Mouse (Mus musculus): ENCODE data around the gene Sp8.
A peak's percentile ranks its signal among the peaks of the same experiment; 100 is the strongest.

Sp8 gene

GRCm38 (mm10) chr12:118853331-118853730 is 7.2 kb downstream of the Sp8 start:
- H3K9me3 ChIP-seq (ENCODE audit: low read length), result no peaks in the 10 kb centered on the region
- TF ChIP-seq POU5F1 (IDR thresholded peaks at IDR 0.05; ENCODE audit: borderline replicate concordance, low read length), result no peak
- TF ChIP-seq NANOG (IDR thresholded peaks at IDR 0.05; ENCODE audit: borderline replicate concordance, low read length), result no peak
- no peak for TF ChIP-seq CTCF (conservative IDR thresholded peaks at IDR 0.05; ENCODE audit: low read length)
- H3K4me3 ChIP-seq (replicated peaks; ENCODE audit: low read length), result no peak overlapping the region
- H3K27me3 ChIP-seq (ENCODE audit: insufficient read depth, low read length), result peaks cover 55% of the 10 kb centered on the region
- no peaks in the 10 kb centered on the region for H3K36me3 ChIP-seq (ENCODE audit: insufficient read depth, low read length)
- H3K4me1 ChIP-seq (replicated peaks; ENCODE audit: low read depth, low read length), result peaks cover 42% of the 10 kb centered on the region

DNA sequence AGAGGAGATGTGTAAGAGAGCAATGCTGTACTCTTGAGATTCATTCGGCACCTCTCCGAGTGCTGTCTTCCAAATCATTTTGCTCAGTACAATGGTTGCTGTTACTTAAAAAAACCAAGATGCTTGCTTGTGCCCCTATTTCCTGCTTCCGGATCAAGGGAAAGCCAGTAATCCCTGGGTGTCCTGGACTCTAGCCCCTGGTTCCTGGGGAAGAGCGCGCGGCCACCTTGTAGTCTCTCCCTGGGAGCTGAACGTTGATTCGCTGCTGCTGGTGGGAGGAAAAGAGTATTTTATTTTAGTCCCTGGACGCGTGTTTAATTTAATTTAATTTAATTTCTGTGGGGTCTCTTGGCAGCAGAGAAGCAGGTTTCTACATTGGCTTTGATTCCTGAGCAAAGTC is 8.3 kb downstream of the Sp8 start:
- Histone ChIP-seq H3K4me1 (replicated peaks; ENCODE audit: low read depth, low read length) (peaks cover 46% of the 10 kb centered on the region), H3K27me3 (ENCODE audit: insufficient read depth, low read length) (peaks cover 45% of the 10 kb centered on the region), H3K36me3 (ENCODE audit: insufficient read depth, low read length) (no peaks in the 10 kb centered on the region), H3K4me3 (replicated peaks; ENCODE audit: low read length) (peak overlapping the region; percentile 83), H3K9me3 (ENCODE audit: low read length) (no peaks in the 10 kb centered on the region)
- TF ChIP-seq NANOG (IDR thresholded peaks at IDR 0.05; ENCODE audit: borderline replicate concordance, low read length), result no peak
- TF ChIP-seq CTCF (conservative IDR thresholded peaks at IDR 0.05; ENCODE audit: low read length), result no peak
- no peak for TF ChIP-seq POU5F1 (IDR thresholded peaks at IDR 0.05; ENCODE audit: borderline replicate concordance, low read length)

DNA sequence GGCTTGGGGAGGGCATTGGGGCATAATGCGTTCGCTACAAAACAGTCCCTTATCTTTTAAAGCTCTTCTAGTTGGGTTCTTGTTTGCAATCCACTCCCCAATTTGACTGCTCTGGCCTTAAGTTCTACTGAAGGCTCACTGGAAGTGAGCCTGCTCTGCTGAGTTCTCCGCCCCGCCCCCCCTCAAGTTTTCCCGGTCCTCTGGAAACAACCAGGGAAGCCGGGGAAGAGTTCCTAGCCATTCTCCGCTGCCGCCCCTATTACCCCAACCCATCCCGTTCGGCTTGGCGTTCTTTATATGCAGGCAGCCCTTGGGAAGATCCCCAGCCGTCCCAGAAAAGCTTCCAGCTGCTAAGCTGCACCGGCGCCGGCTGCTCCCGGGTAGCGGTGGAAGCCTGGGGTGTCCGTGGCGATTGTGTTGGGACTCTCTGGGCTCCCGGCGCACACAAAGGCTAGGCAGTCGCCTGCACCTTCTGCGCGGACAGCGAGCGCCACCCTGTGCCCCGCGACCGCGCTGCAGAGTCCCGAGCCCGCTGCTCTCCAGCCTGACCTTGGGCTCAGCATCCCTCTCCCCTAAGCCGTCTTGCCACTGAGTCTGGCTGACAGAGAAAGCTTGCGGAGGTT is 8.8 kb downstream of the Sp8 start:
- TF ChIP-seq POU5F1 (IDR thresholded peaks at IDR 0.05; ENCODE audit: borderline replicate concordance, low read length) (0 out of 2 replicates have a peak, but pooled peaks have one; percentile 23), NANOG (IDR thresholded peaks at IDR 0.05; ENCODE audit: borderline replicate concordance, low read length) (no peak)
- Histone ChIP-seq H3K36me3 (ENCODE audit: insufficient read depth, low read length) (no peaks in the 10 kb centered on the region), H3K9me3 (ENCODE audit: low read length) (no peaks in the 10 kb centered on the region), H3K4me1 (replicated peaks; ENCODE audit: low read depth, low read length) (peaks cover 47% of the 10 kb centered on the region), H3K27me3 (ENCODE audit: insufficient read depth, low read length) (peaks cover 39% of the 10 kb centered on the region), H3K4me3 (replicated peaks; ENCODE audit: low read length) (peak overlapping the region; percentile 83)

GRCm38 (mm10) chr12:118856151-118856550 is 10.0 kb downstream of the Sp8 start:
- Histone ChIP-seq H3K27me3 (ENCODE audit: insufficient read depth, low read length) (peaks cover 32% of the 10 kb centered on the region), H3K9me3 (ENCODE audit: low read length) (no peaks in the 10 kb centered on the region), H3K36me3 (ENCODE audit: insufficient read depth, low read length) (no peaks in the 10 kb centered on the region), H3K4me1 (replicated peaks; ENCODE audit: low read depth, low read length) (peaks cover 36% of the 10 kb centered on the region), H3K4me3 (replicated peaks; ENCODE audit: low read length) (no peak overlapping the region)
- TF ChIP-seq NANOG (IDR thresholded peaks at IDR 0.05; ENCODE audit: borderline replicate concordance, low read length) (no peak), POU5F1 (IDR thresholded peaks at IDR 0.05; ENCODE audit: borderline replicate concordance, low read length) (no peak), CTCF (conservative IDR thresholded peaks at IDR 0.05; ENCODE audit: low read length) (no peak)

- Histone ChIP-seq H3K27me3 (ENCODE audit: insufficient read depth, low read length) (no peaks in the 10 kb centered on the region), H3K36me3 (ENCODE audit: insufficient read depth, low read length) (no peaks in the 10 kb centered on the region), H3K4me3 (replicated peaks; ENCODE audit: low read length) (no peak overlapping the region), H3K9me3 (ENCODE audit: low read length) (peaks cover 24% of the 10 kb centered on the region), H3K4me1 (replicated peaks; ENCODE audit: low read depth, low read length) (no peaks in the 10 kb centered on the region)
- no peak for TF ChIP-seq POU5F1 (IDR thresholded peaks at IDR 0.05; ENCODE audit: borderline replicate concordance, low read length)
- TF ChIP-seq CTCF (conservative IDR thresholded peaks at IDR 0.05; ENCODE audit: low read length), result no peak
- TF ChIP-seq NANOG (IDR thresholded peaks at IDR 0.05; ENCODE audit: borderline replicate concordance, low read length), result no peak
These were observed 26.5 kb downstream of the Sp8 start for GRCm38 (mm10) chr12:118872673-118873072.

GRCm38 (mm10) chr12:118882790-118883189 is 36.7 kb downstream of the Sp8 start:
- TF ChIP-seq NANOG (IDR thresholded peaks at IDR 0.05; ENCODE audit: borderline replicate concordance, low read length), result no peak
- no peak overlapping the region for H3K4me3 ChIP-seq (replicated peaks; ENCODE audit: low read length)
- H3K9me3 ChIP-seq (ENCODE audit: low read length), result peaks cover 3% of the 10 kb centered on the region
- no peaks in the 10 kb centered on the region for H3K27me3 ChIP-seq (ENCODE audit: insufficient read depth, low read length)
- peaks cover 21% of the 10 kb centered on the region for H3K4me1 ChIP-seq (replicated peaks; ENCODE audit: low read depth, low read length)
- H3K36me3 ChIP-seq (ENCODE audit: insufficient read depth, low read length), result no peaks in the 10 kb centered on the region

GRCm38 (mm10) chr12:118887964-118888363 is 41.8 kb downstream of the Sp8 start:
- Histone ChIP-seq H3K4me1 (replicated peaks; ENCODE audit: low read depth, low read length) (peaks cover 21% of the 10 kb centered on the region), H3K4me3 (replicated peaks; ENCODE audit: low read length) (no peak overlapping the region), H3K27me3 (ENCODE audit: insufficient read depth, low read length) (no peaks in the 10 kb centered on the region), H3K9me3 (ENCODE audit: low read length) (no peaks in the 10 kb centered on the region), H3K36me3 (ENCODE audit: insufficient read depth, low read length) (no peaks in the 10 kb centered on the region)
- TF ChIP-seq CTCF (conservative IDR thresholded peaks at IDR 0.05; ENCODE audit: low read length) (no peak), POU5F1 (IDR thresholded peaks at IDR 0.05; ENCODE audit: borderline replicate concordance, low read length) (no peak), NANOG (IDR thresholded peaks at IDR 0.05; ENCODE audit: borderline replicate concordance, low read length) (no peak)
